Mouse (Mus musculus) hindbrain, embryonic 14.5 days (tissue): ENCODE data around the gene Uqcr10. TPM values are rescaled to one million over a fixed set of nuclear protein-coding genes. Genes with fewer than 3 reads are reported as not detected.

Experiments used
- ATAC-seq: fragments of 200-750 bp; cut with Nextera tagmentation; 2 replicates; pipeline ENCODE4 v1.8.0; 2017; ENCODE audit warnings: moderate number of reproducible peaks, mild to moderate bottlenecking, moderate TSS enrichment, moderate library complexity; ENCODE audit not compliant: low FRiP score
- DNase-seq: peaks from one replicate; pipeline ENCODE4 v3.0.0-alpha.2; 2015; ENCODE audit warnings: low spot score
- H3K27ac ChIP-seq: fragments of 300-500 bp; sonication (generic); 2 replicates; pipeline ENCODE4 v1.5.1; 2014; ENCODE audit warnings: mild to moderate bottlenecking, moderate library complexity
- H3K27me3 ChIP-seq: fragments of 300-500 bp; sonication (generic); 2 replicates; pipeline ENCODE4 v1.6.1; 2014; ENCODE audit warnings: mild to moderate bottlenecking, low read length, mixed read lengths; ENCODE audit not compliant: control insufficient read depth, insufficient read depth
- H3K36me3 ChIP-seq: fragments of 300-500 bp; sonication (generic); replicated peaks from 2 replicates; pipeline ENCODE4 v1.6.1; 2014; ENCODE audit not compliant: control insufficient read depth, insufficient read depth
- H3K4me1 ChIP-seq: fragments of 300-500 bp; sonication (generic); replicated peaks from 2 replicates; pipeline ENCODE4 v1.6.1; 2014; ENCODE audit warnings: antibody characterized with exemption, low read length, mixed read lengths; ENCODE audit not compliant: control insufficient read depth, insufficient read depth
- H3K4me2 ChIP-seq: fragments of 300-500 bp; sonication (generic); replicated peaks from 2 replicates; pipeline ENCODE4 v1.6.1; 2014; ENCODE audit warnings: mild to moderate bottlenecking, moderate library complexity
- H3K4me3 ChIP-seq: fragments of 300-500 bp; sonication (generic); replicated peaks from 2 replicates; pipeline ENCODE4 v1.5.1; 2014; ENCODE audit warnings: mild to moderate bottlenecking, low read length
- H3K9ac ChIP-seq: fragments of 300-500 bp; sonication (generic); 2 replicates; pipeline ENCODE4 v1.6.1; 2014
- H3K9me3 ChIP-seq: fragments of 300-500 bp; sonication (generic); 2 replicates; pipeline ENCODE4 v1.6.1; 2016; ENCODE audit warnings: low read length; ENCODE audit not compliant: control insufficient read depth
- WGBS: fragments of 180-500 bp; shearing (Covaris S2); extraction: QIAGEN DNeasy Blood & Tissue Kit; methylation state at CpG from one replicate; pipeline ENCODE4 v1.1.7; 2014; 5-methylcytosine and 5-hydroxymethylcytosine counted together
- polyA plus RNA-seq: library from polyadenylated mRNA; unstranded; fragments of >200 nt; fragmentation: Nextera tagmentation; extraction: Ambion mirVana; gene quantifications from 2 replicates; pipeline ENCODE4 v1.2.1, GENCODE M21; 2014

Gene Uqcr10
- polyA plus RNA-seq, 1 experiment from 2014 or later: 721 TPM

DNA sequence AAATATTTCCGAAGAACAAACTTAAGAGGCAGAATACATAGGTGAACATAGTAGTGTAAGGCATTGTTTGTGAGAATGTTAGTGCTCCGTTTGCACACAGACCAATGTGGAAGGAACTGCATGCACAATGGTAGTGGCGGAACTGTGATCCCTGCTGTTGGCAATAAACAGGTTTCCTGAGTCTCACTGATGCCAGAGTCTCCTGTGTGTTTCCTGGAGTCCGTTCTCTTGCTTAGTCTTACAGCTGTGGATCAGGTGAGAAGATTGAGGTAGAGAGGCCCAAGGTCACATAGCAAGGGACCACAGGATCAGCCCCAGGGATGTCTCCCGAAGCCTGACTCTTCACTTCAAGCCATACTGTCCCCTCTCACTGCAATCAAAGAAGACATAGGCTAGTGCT, 18.6 kb downstream of the Uqcr10 start:
- H3K27ac ChIP-seq: no peak overlapping the region
- peaks cover 44% of the 10 kb centered on the region for H3K36me3 ChIP-seq
- H3K4me2 ChIP-seq: no peak overlapping the region
- DNase-seq: no peak
- H3K9ac ChIP-seq: no peak overlapping the region
- no peaks in the 10 kb centered on the region for H3K27me3 ChIP-seq
- 89% methylated on average over 5 of the region's 5 CpGs for WGBS
- no peaks in the 10 kb centered on the region for H3K9me3 ChIP-seq
- no peak overlapping the region for H3K4me3 ChIP-seq
- H3K4me1 ChIP-seq: no peaks in the 10 kb centered on the region
- ATAC-seq: no peak

DNA sequence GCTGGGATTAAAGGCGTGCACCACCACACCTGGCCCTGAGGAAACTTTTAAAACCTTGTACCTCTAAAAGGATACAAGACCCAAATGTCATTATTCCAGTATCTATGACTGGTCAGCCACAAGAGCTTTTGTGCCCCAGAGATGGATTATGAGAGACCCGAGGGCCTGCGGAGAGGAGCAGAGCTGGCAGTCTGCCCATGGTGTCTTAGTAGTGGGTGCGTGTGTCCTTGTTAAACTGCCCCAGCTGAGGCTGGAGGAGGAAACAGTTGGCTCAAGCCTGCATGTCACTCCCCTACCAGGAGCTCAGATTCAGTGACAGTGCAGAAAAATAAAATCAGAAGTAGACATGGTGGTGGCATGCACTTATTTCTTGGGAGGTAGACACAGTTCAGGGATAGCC, 19.1 kb downstream of the Uqcr10 start:
- no peak for ATAC-seq
- no peaks in the 10 kb centered on the region for H3K9me3 ChIP-seq
- H3K9ac ChIP-seq: no peak overlapping the region
- WGBS: 74% methylated on average over 4 of the region's 4 CpGs
- H3K27me3 ChIP-seq: no peaks in the 10 kb centered on the region
- H3K4me2 ChIP-seq: no peak overlapping the region
- H3K36me3 ChIP-seq: peaks cover 48% of the 10 kb centered on the region
- H3K27ac ChIP-seq: no peak overlapping the region
- no peak for DNase-seq
- no peaks in the 10 kb centered on the region for H3K4me1 ChIP-seq
- no peak overlapping the region for H3K4me3 ChIP-seq

DNA sequence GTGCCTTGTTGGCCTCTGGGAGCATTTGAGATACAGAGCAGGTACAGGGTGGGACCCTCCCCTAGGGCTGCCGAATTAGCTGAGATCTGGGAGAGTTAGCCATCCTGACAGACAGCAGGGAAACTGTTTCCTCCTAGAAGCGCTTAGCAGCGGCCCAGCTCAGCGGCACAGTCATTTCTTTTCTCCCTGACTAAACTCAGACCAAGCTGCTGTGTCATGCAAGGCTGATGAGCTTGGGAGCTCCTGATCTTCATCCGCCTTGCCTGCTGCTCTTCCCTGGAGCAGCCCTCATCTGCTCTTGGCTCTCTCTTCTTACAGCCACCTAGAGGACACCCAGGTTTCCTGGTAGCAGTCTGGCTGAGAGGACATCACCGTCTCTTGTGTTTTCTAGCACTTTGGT, 20.0 kb downstream of the Uqcr10 start:
- Histone ChIP-seq H3K4me3 (no peak overlapping the region), H3K9ac (no peak overlapping the region), H3K4me1 (no peaks in the 10 kb centered on the region; the same call in 1 of the 2 replicates), H3K4me2 (no peak overlapping the region), H3K27me3 (no peaks in the 10 kb centered on the region), H3K36me3 (peaks cover 53% of the 10 kb centered on the region), H3K9me3 (no peaks in the 10 kb centered on the region), H3K27ac (no peak overlapping the region)
- no peak for ATAC-seq
- WGBS: 76% methylated on average over 6 of the region's 6 CpGs
- DNase-seq: no peak

DNA sequence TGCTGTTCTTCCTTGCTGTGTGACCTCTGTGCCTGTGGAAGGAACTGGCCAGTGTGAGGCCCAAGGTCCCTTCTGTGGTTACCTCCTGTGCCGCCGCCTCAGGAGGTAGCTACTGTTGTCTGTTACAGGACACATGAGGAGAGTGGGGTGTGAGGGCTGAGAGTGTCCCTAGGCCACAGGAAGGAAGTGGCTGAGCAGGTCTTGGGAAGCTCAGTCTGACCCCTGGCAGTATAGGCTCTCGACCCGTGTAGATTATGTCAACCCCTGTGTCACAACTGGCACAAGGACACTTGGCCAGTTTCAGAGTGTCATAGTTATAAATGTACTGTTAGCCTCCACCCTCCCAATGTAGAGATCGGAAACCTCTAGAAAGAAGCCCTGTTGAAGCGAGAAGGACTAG, 20.6 kb downstream of the Uqcr10 start:
- ATAC-seq (no peak), DNase-seq (no peak)
- no peaks in the 10 kb centered on the region for H3K27me3 ChIP-seq
- H3K4me2 ChIP-seq: no peak overlapping the region
- H3K4me1 ChIP-seq: no peaks in the 10 kb centered on the region; the same call in 1 of the 2 replicates
- no peak overlapping the region for H3K9ac ChIP-seq
- no peaks in the 10 kb centered on the region for H3K9me3 ChIP-seq
- no peak overlapping the region for H3K27ac ChIP-seq
- no peak overlapping the region for H3K4me3 ChIP-seq
- WGBS: 95% methylated on average over 6 of the region's 6 CpGs
- H3K36me3 ChIP-seq: peaks cover 59% of the 10 kb centered on the region

DNA sequence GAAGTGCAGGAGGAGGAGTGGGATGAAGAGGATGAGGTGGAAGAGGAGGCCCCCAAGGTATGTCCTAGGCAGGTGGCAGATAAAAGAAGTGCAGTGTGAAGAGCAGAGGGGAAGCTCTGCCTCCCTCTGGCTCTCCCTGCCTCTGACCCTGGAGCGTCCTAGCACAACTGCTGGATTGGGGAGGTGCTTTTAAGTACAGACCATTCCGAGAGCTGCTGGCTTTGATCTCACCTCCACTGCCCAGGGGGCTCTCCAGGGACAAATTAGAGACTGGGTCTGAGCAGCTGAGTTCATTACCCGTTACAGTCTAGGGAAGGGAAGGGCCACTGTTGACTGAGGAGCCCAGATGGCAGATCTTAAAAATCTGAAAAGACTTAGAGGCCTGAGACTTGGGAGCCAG, 24.0 kb downstream of the Uqcr10 start:
- DNase-seq (no peak), ATAC-seq (no peak)
- H3K9ac ChIP-seq: no peak overlapping the region
- no peaks in the 10 kb centered on the region for H3K9me3 ChIP-seq
- 50% methylated on average over 3 of the region's 3 CpGs for WGBS
- no peak overlapping the region for H3K27ac ChIP-seq
- no peaks in the 10 kb centered on the region; the same call in 1 of the 2 replicates for H3K4me1 ChIP-seq
- H3K27me3 ChIP-seq: no peaks in the 10 kb centered on the region
- H3K36me3 ChIP-seq: peaks cover 80% of the 10 kb centered on the region
- H3K4me2 ChIP-seq: no peak overlapping the region
- no peak overlapping the region for H3K4me3 ChIP-seq

DNA sequence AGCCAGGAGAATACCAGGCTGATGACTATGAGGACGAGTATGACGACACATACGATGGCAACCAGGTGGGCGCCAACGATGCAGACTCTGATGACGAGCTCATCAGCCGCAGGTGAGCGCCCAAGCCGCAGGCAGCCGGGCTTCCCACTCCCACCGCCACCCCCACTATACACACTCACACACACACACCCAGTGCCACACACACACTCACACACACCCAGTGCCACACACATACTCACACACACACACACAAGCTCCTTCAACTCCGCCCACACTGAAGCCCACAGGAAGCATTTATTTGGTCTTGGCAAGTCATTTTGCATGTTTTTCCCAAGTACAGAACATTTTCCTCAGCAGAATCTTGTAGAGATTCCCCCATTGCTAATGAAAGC, 24.7 kb downstream of the Uqcr10 start:
- ATAC-seq (no peak), DNase-seq (no peak)
- H3K9me3 ChIP-seq: no peaks in the 10 kb centered on the region
- no peak overlapping the region for H3K4me2 ChIP-seq
- H3K27me3 ChIP-seq: no peaks in the 10 kb centered on the region
- H3K27ac ChIP-seq: no peak overlapping the region
- WGBS: 93% methylated on average over 12 of the region's 12 CpGs
- peaks cover 79% of the 10 kb centered on the region for H3K36me3 ChIP-seq
- H3K9ac ChIP-seq: no peak overlapping the region
- H3K4me3 ChIP-seq: no peak overlapping the region
- no peaks in the 10 kb centered on the region; the same call in 1 of the 2 replicates for H3K4me1 ChIP-seq

DNA sequence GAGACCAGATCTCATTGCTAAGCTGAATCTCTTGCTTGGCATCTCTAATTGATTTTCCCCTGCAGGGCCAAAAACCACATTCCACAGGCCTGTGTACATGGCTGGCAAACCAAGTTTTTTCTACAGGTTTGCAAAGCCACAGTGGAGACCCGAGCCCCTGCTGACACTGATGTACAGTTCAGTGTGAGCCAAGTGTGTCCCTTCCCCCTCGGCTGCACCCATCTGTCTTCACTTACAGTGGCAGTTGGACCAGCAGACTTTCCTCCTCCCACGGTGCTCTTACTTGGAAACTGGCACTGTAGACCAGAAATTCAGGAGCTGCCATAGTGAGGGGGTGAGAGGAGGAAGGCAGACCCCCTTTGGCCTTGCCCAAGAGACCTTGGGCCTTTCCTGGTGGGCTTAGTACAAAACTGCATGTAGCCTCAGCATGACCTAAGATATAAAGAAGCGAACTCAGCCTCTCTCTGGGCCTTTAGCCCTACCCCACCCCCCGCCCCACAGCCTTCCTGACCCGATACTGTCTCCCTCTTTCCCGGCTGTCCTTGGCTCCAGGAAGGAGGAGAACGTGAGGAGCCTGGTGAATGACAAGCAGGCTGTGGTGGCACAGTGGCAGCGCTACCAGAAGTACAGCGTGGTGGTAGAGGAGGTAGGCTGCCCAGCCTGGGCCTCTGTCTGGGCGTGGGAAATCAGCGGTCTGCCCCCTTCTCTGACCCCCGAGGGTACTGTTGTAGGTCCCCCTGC, 25.3 kb downstream of the Uqcr10 start:
- H3K27ac ChIP-seq: no peak overlapping the region
- WGBS: 76% methylated on average over 13 of the region's 13 CpGs
- H3K9me3 ChIP-seq: no peaks in the 10 kb centered on the region
- DNase-seq (no peak), ATAC-seq (peak; percentile 60; the same call in 1 of the 2 replicates)
- no peak overlapping the region for H3K4me2 ChIP-seq
- H3K9ac ChIP-seq: no peak overlapping the region
- H3K4me1 ChIP-seq: no peaks in the 10 kb centered on the region; the same call in 1 of the 2 replicates
- peaks cover 79% of the 10 kb centered on the region for H3K36me3 ChIP-seq
- no peak overlapping the region for H3K4me3 ChIP-seq
- no peaks in the 10 kb centered on the region for H3K27me3 ChIP-seq

DNA sequence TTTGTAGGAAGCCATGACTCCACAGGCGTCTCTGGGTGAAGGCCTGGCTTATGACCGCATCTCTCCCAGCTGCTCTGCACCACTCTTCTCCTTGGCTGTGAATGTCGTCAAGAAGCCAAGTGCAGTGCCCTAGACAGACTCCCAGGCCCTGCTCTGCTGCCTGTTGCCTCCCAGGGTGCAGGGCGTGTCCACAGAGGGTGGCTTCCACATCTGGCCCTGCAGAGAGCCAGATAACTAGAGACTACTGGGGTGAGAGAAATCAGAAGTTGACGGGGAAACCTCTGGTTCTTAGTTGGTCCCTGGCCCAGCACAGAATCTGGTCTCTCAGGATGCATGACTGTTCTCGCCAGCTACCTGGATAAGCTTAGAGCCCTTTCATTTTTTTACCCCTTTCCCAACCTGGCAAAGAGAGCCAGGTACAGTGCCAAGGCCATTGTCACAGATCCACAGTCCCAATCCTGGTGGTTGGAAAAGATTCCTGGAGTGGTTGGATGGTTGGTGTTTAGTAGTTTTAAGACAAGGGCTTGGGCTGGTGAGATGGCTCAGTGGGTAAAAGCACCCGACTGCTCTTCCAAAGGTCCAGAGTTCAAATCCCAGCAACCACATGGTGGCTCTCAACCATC, 26.8 kb downstream of the Uqcr10 start:
- Histone ChIP-seq H3K4me3 (no peak overlapping the region), H3K27ac (no peak overlapping the region), H3K36me3 (peaks cover 73% of the 10 kb centered on the region), H3K9me3 (no peaks in the 10 kb centered on the region), H3K4me2 (no peak overlapping the region), H3K4me1 (no peaks in the 10 kb centered on the region; the same call in 1 of the 2 replicates), H3K9ac (no peak overlapping the region), H3K27me3 (no peaks in the 10 kb centered on the region)
- WGBS: 81% methylated on average over 7 of the region's 7 CpGs
- ATAC-seq (no peak), DNase-seq (no peak)

DNA sequence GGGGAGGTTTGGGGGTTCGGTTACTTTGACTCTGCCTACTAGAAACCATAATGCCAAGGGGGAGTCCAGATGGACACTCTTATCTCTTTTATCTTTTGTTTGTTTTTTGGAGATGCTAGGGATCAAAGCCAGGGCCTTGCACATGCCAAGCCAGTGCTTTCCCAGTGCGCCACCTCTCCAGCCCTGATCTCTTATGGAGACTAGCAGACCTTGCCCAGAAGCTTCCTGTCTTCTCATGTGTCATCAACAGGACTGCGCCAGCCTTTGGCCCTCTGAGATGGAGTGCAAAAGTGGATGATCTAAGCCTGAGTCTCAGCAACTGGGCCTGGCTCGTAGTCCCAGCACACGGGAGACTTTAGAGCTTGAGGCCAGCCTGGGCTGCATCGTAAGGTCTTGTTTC, 28.4 kb downstream of the Uqcr10 start:
- H3K27ac ChIP-seq: no peak overlapping the region
- no peak overlapping the region for H3K9ac ChIP-seq
- no peak overlapping the region for H3K4me3 ChIP-seq
- no peaks in the 10 kb centered on the region for H3K9me3 ChIP-seq
- WGBS: 96% methylated on average over 6 of the region's 6 CpGs
- H3K27me3 ChIP-seq: no peaks in the 10 kb centered on the region
- no peak for ATAC-seq
- H3K4me1 ChIP-seq: no peaks in the 10 kb centered on the region; the same call in 1 of the 2 replicates
- no peak overlapping the region for H3K4me2 ChIP-seq
- no peak for DNase-seq
- peaks cover 58% of the 10 kb centered on the region for H3K36me3 ChIP-seq
